Mouse (Mus musculus) forebrain, embryonic 14.5 days (tissue): ENCODE results near the gene Sec14l4. TPM values are rescaled to one million over a fixed set of nuclear protein-coding genes. Genes with fewer than 3 reads are reported as not detected.
"Not testable (repeated sequence)": the region's sequence is repeated elsewhere in the genome, so short reads cannot be mapped to it uniquely, and the experiment has no call there.

Experiments used
- ATAC-seq: fragments of 200-750 bp; cut with Nextera tagmentation; 2 replicates; pipeline ENCODE4 v1.8.0; 2017; ENCODE audit warnings: mild to moderate bottlenecking, moderate library complexity
- DNase-seq: peaks from one replicate; pipeline ENCODE4 v3.0.0-alpha.2; 2015; ENCODE audit warnings: low spot score
- H3K27ac ChIP-seq: fragments of 300-500 bp; sonication (generic); 2 replicates; pipeline ENCODE4 v1.5.1; 2014; ENCODE audit warnings: low read depth, mild to moderate bottlenecking, control low read depth, low read length, moderate library complexity
- H3K27me3 ChIP-seq: fragments of 300-500 bp; sonication (generic); replicated peaks from 2 replicates; pipeline ENCODE4 v1.6.1; 2014; ENCODE audit warnings: low read length, control low read depth, mixed read lengths; ENCODE audit not compliant: control insufficient read depth, insufficient read depth
- H3K36me3 ChIP-seq: fragments of 300-500 bp; sonication (generic); 2 replicates; pipeline ENCODE4 v1.6.1; 2014; ENCODE audit warnings: low read length, control low read depth; ENCODE audit not compliant: control insufficient read depth, insufficient read depth
- H3K4me1 ChIP-seq: fragments of 300-500 bp; sonication (generic); 2 replicates; pipeline ENCODE4 v1.6.1; 2014; ENCODE audit warnings: antibody characterized with exemption, low read length, control low read depth; ENCODE audit not compliant: control insufficient read depth, insufficient read depth
- H3K4me2 ChIP-seq: fragments of 300-500 bp; sonication (generic); 2 replicates; pipeline ENCODE4 v1.6.1; 2014; ENCODE audit warnings: mild to moderate bottlenecking, control low read depth, low read length
- H3K4me3 ChIP-seq: fragments of 300-500 bp; sonication (generic); 2 replicates; pipeline ENCODE4 v1.5.1; 2014; ENCODE audit warnings: low read depth, low read length, control low read depth
- H3K9ac ChIP-seq: fragments of 300-500 bp; sonication (generic); 2 replicates; pipeline ENCODE4 v1.6.1; 2014; ENCODE audit warnings: mild to moderate bottlenecking, low read length, control low read depth, moderate library complexity
- H3K9me3 ChIP-seq: fragments of 300-500 bp; sonication (generic); replicated peaks from 2 replicates; pipeline ENCODE4 v1.6.1; 2016; ENCODE audit warnings: low read length, control low read depth, mixed read lengths; ENCODE audit not compliant: control insufficient read depth
- WGBS: fragments of 180-500 bp; shearing (Covaris S2); extraction: QIAGEN DNeasy Blood & Tissue Kit; methylation state at CpG from one replicate; pipeline ENCODE4 v1.1.7; 2014; 5-methylcytosine and 5-hydroxymethylcytosine counted together
- polyA plus RNA-seq: library from polyadenylated mRNA; unstranded; fragments of >200 nt; fragmentation: Nextera tagmentation; extraction: Ambion mirVana; gene quantifications from 2 replicates; pipeline ENCODE4 v1.2.1, GENCODE M21; 2014

Gene Sec14l4
- polyA plus RNA-seq, 1 experiment from 2014 or later = not detected

DNA sequence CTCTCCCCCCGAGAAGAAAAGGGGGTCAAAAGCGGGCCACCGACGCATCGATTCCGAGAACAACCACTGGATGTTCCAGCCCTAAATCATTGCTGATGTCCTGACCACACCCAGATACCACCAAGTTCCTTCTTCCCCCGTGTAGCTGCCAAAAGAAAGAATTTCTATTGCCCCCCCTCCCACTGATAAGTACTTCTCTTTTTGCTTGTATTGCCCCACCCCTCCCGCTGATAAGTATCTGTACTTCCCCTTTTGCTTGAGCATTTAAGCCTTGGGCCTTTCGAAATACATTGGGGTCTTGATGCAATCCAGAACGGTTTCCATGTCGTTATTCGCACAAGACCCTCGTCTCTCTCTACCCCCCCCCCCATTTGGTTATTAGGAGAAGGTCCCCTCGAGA, 15.5 kb upstream of the Sec14l4 start:
- not testable (repeated sequence) for DNase-seq, H3K36me3 ChIP-seq, ATAC-seq, H3K27ac ChIP-seq, H3K9me3 ChIP-seq, H3K9ac ChIP-seq, H3K4me2 ChIP-seq, H3K4me3 ChIP-seq, H3K27me3 ChIP-seq, H3K4me1 ChIP-seq
- WGBS = 91% methylated on average over 14 of the region's 14 CpGs

GRCm38 (mm10) chr11:4022111-4022510, 9.2 kb upstream of the Sec14l4 start:
- H3K4me2 ChIP-seq, H3K27ac ChIP-seq, H3K4me3 ChIP-seq, H3K27me3 ChIP-seq, ATAC-seq, H3K4me1 ChIP-seq, H3K9me3 ChIP-seq, H3K36me3 ChIP-seq, DNase-seq, H3K9ac ChIP-seq: not testable (repeated sequence)
- 91% methylated on average over 13 of the region's 13 CpGs for WGBS

DNA sequence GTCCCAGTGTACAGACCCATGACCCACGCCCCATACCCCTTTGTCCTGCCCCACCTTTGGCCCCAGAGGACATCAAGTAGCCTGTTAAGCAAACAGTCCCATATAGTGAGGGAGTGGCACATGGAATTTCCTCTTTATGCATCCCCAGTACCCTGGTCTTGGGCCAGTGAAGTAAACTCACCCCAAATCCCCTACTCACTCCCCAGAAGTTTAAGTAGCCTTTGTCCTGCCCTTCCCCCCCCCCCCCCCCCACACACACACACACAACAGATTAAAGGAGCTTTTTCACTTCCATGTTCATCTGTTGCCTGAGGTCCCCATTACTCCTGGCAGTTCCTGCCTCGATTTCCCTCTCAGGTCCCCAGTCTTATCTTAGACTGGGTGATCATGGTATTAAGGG, 7.9 kb upstream of the Sec14l4 start:
- ATAC-seq = no peak
- WGBS = 58% methylated on average over 2 of the region's 2 CpGs
- H3K36me3 ChIP-seq = no peaks in the 10 kb centered on the region
- H3K4me1 ChIP-seq = no peaks in the 10 kb centered on the region
- H3K9me3 ChIP-seq = no peaks in the 10 kb centered on the region
- no peak overlapping the region for H3K9ac ChIP-seq
- no peak for DNase-seq
- no peak overlapping the region for H3K27ac ChIP-seq
- no peak overlapping the region for H3K4me2 ChIP-seq
- H3K27me3 ChIP-seq = no peaks in the 10 kb centered on the region
- no peak overlapping the region for H3K4me3 ChIP-seq

DNA sequence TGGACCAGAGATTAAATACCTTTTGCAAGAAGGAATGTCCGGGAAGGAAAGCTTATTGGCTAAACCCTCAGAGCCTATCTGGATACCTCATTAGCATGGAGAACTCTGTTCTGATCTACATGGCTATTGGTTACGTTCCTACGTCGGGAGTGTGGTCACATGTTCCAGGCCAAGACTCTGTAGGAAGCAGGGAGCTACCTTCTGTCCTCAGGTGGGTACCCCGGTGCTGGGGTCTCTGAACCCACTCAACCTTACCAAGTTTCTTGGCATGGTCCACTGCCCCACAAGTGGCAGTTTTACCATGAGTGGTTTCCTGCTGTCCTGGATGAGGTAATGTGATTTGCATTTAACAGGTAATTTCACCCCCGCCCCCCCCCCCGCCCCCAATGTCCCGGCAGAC, 4.2 kb upstream of the Sec14l4 start:
- WGBS = 83% methylated on average over 8 of the region's 8 CpGs
- Histone ChIP-seq H3K27ac (no peak overlapping the region), H3K4me3 (no peak overlapping the region), H3K9me3 (no peaks in the 10 kb centered on the region), H3K27me3 (no peaks in the 10 kb centered on the region), H3K4me2 (no peak overlapping the region), H3K36me3 (no peaks in the 10 kb centered on the region), H3K4me1 (no peaks in the 10 kb centered on the region), H3K9ac (no peak overlapping the region)
- no peak for DNase-seq
- ATAC-seq = no peak

GRCm38 (mm10) chr11:4027561-4028334, 3.5 kb upstream of the Sec14l4 start:
- no peak overlapping the region for H3K4me3 ChIP-seq
- no peak overlapping the region for H3K4me2 ChIP-seq
- ATAC-seq = no peak
- H3K36me3 ChIP-seq = no peaks in the 10 kb centered on the region
- no peaks in the 10 kb centered on the region for H3K9me3 ChIP-seq
- peak; percentile 35 for DNase-seq
- H3K4me1 ChIP-seq = no peaks in the 10 kb centered on the region
- no peak overlapping the region for H3K27ac ChIP-seq
- H3K9ac ChIP-seq = no peak overlapping the region
- WGBS = 73% methylated on average over 9 of the region's 9 CpGs
- H3K27me3 ChIP-seq = no peaks in the 10 kb centered on the region

DNA sequence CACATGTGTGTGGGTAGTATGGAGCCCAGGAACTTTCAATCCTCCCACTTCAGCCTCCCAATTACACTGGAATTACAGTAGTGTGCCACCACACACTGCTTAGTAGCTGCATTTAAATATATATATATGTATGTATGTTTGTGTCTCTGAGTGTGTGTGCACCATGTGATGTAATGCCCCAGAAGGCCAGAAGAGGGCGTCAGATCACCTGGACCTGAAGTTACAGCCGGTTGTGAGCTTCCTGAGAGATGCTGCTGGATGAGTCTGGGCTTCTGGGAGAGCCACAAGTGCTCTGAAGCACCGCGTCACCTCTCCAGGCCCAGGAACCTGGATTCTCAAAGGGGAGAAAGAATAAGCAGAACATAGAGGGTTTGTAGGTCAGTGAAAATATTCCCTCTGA, 1.9 kb upstream of the Sec14l4 start:
- no peak for ATAC-seq
- Histone ChIP-seq H3K4me3 (no peak overlapping the region), H3K27me3 (no peaks in the 10 kb centered on the region), H3K4me2 (no peak overlapping the region), H3K36me3 (no peaks in the 10 kb centered on the region), H3K27ac (no peak overlapping the region), H3K4me1 (no peaks in the 10 kb centered on the region), H3K9ac (no peak overlapping the region), H3K9me3 (no peaks in the 10 kb centered on the region)
- no peak for DNase-seq
- 72% methylated on average over 4 of the region's 4 CpGs for WGBS

GRCm38 (mm10) chr11:4031961-4032360, 699 bp downstream of the Sec14l4 start:
- Histone ChIP-seq H3K4me1 (no peaks in the 10 kb centered on the region), H3K36me3 (no peaks in the 10 kb centered on the region), H3K4me2 (no peak overlapping the region), H3K9ac (no peak overlapping the region), H3K4me3 (no peak overlapping the region), H3K27ac (no peak overlapping the region), H3K9me3 (no peaks in the 10 kb centered on the region), H3K27me3 (no peaks in the 10 kb centered on the region)
- WGBS = 52% methylated on average over 12 of the region's 12 CpGs
- DNase-seq (no peak), ATAC-seq (no peak)

DNA sequence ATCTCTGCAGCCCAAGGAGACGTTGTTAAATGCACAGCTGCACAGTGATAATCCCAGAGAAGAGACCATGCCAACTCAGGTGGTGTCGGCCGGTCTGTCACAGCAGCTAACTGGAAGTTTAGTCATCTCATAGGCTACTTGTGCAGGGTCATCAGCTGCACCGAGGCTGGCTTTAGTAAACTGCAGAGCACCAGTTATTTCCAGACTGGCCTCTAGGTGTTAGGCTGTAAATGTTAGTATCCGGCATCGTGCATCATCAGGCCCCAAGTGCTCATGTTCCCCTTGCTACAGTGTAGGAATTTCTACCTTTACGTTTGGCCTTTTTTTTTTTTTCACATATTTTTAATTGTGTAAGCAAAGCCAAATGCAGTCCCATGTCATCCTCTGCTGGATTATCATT, 2.2 kb downstream of the Sec14l4 start:
- H3K27me3 ChIP-seq = no peaks in the 10 kb centered on the region
- no peaks in the 10 kb centered on the region for H3K36me3 ChIP-seq
- no peak overlapping the region for H3K4me3 ChIP-seq
- H3K9ac ChIP-seq = no peak overlapping the region
- no peak for DNase-seq
- ATAC-seq = no peak
- H3K27ac ChIP-seq = no peak overlapping the region
- H3K4me2 ChIP-seq = no peak overlapping the region
- H3K9me3 ChIP-seq = no peaks in the 10 kb centered on the region
- no peaks in the 10 kb centered on the region for H3K4me1 ChIP-seq
- 74% methylated on average over 7 of the region's 7 CpGs for WGBS

- no peaks in the 10 kb centered on the region for H3K36me3 ChIP-seq
- no peak for DNase-seq
- no peak for ATAC-seq
Observed at GRCm38 (mm10) chr11:4034169-4034568, 2.9 kb downstream of the Sec14l4 start.

More at GRCm38 (mm10) chr11:4034169-4034568, 2.9 kb downstream of the Sec14l4 start:
- H3K4me1 ChIP-seq = no peaks in the 10 kb centered on the region
- H3K4me2 ChIP-seq = no peak overlapping the region
- H3K9ac ChIP-seq = no peak overlapping the region
- 87% methylated on average over 4 of the region's 4 CpGs for WGBS
- H3K27ac ChIP-seq = no peak overlapping the region
- H3K27me3 ChIP-seq = no peaks in the 10 kb centered on the region
- H3K4me3 ChIP-seq = no peak overlapping the region
- H3K9me3 ChIP-seq = no peaks in the 10 kb centered on the region
